Mouse (Mus musculus) neural tube, embryonic 15.5 days (tissue): Measurements from ENCODE around the gene Golga7b. TPM values are rescaled to one million over a fixed set of nuclear protein-coding genes. Genes with fewer than 3 reads are reported as not detected.

Experiments used
- microRNA-seq: library from miRNA; unstranded; fragments of <30 nt; microRNA quantifications from one replicate; pipeline ENCODE4, GENCODE M21; 2017
- polyA plus RNA-seq: library from polyadenylated mRNA; unstranded; fragments of >200 nt; fragmentation: Nextera tagmentation; extraction: Ambion mirVana; gene quantifications from 2 replicates; pipeline ENCODE4 v1.2.1, GENCODE M21; 2015

Golga7b gene
- polyA plus RNA-seq, 1 experiment from 2014 or later: 77.8 TPM

Small RNA genes within 50 kb of the gene (microRNA-seq; reads per million reads assigned to microRNA genes)
- not detected for gene Gm26339
- 2.6 reads per million, percentile 9 among the genes with 10 or more reads in this experiment for gene Mir3085

Other genes with a start within 250 kb of the Golga7b start
- gene Ankrd2, start 211.6 kb upstream of the Golga7b start, polyA plus RNA-seq: 1.1 and 1.3 TPM in 2 replicates
- 1.7 and 1.8 TPM in 2 replicates for gene Hoga1, start 202.0 kb upstream of the Golga7b start, polyA plus RNA-seq
- gene 4933411K16Rik, start 195.3 kb upstream of the Golga7b start, polyA plus RNA-seq: not detected in 2 replicates
- 99.6 and 116 TPM in 2 replicates for gene Morn4, start 161.2 kb upstream of the Golga7b start, polyA plus RNA-seq
- gene Pi4k2a, start 157.1 kb upstream of the Golga7b start, polyA plus RNA-seq: 31.0 and 33.5 TPM in 2 replicates
- gene Avpi1, start 118.5 kb upstream of the Golga7b start, polyA plus RNA-seq: 11.1 and 14.2 TPM in 2 replicates
- gene Marveld1, start 100.2 kb upstream of the Golga7b start, polyA plus RNA-seq: 3.6 and 4.0 TPM in 2 replicates
- gene Zfyve27, start 83.6 kb upstream of the Golga7b start, polyA plus RNA-seq: 58.0 and 62.6 TPM in 2 replicates
- gene Sfrp5, start 45.3 kb upstream of the Golga7b start, polyA plus RNA-seq: 6.8 and 6.9 TPM in 2 replicates
- 60.5 and 71.4 TPM in 2 replicates for gene Crtac1, start 184.2 kb downstream of the Golga7b start, polyA plus RNA-seq